Mouse (Mus musculus) liver, adult 2 months (tissue): ENCODE results near the gene Scamp1. TPM values are rescaled to one million over a fixed set of nuclear protein-coding genes. Genes with fewer than 3 reads are reported as not detected.

Experiments used
- DNase-seq: peaks from one replicate; pipeline ENCODE4 v3.0.0-alpha.2; 2011; ENCODE audit warnings: low read depth, low spot score; ENCODE audit errors: extremely low read depth
- H3K27ac ChIP-seq: fragments of 200-500 bp; replicated peaks from 2 replicates; pipeline ENCODE4 v1.5.1; 2012; ENCODE audit warnings: low read depth, mild to moderate bottlenecking, control low read depth, inconsistent platforms, low read length; ENCODE audit not compliant: insufficient read depth
- H3K27me3 ChIP-seq: fragments of 200-500 bp; 2 replicates; pipeline ENCODE4 v1.6.1; 2012; ENCODE audit warnings: mild to moderate bottlenecking, moderate library complexity, low read length, inconsistent platforms; ENCODE audit not compliant: control insufficient read depth, insufficient read depth
- H3K36me3 ChIP-seq: fragments of 200-500 bp; 2 replicates; pipeline ENCODE4 v1.6.1; 2012; ENCODE audit warnings: low read length, inconsistent platforms; ENCODE audit not compliant: control insufficient read depth, insufficient read depth
- H3K4me1 ChIP-seq: fragments of 200-500 bp; 2 replicates; pipeline ENCODE4 v1.6.1; 2011; ENCODE audit warnings: low read length; ENCODE audit not compliant: control insufficient read depth, insufficient read depth
- H3K4me3 ChIP-seq: fragments of 200-500 bp; 2 replicates; pipeline ENCODE4 v1.5.1; 2011; ENCODE audit warnings: low read depth, mild to moderate bottlenecking, control low read depth, low read length, moderate library complexity; ENCODE audit not compliant: insufficient read depth
- H3K79me2 ChIP-seq: fragments of 200-500 bp; 2 replicates; pipeline ENCODE4 v1.6.1; 2012; ENCODE audit warnings: inconsistent platforms, mild to moderate bottlenecking, low read length, moderate library complexity; ENCODE audit not compliant: control insufficient read depth, insufficient read depth
- H3K9ac ChIP-seq: fragments of 200-500 bp; 2 replicates; pipeline ENCODE4 v1.6.1; 2012; ENCODE audit warnings: low read depth, mild to moderate bottlenecking, control low read depth, inconsistent platforms, low read length
- CTCF ChIP-seq: fragments of 200-500 bp; IDR thresholded peaks from 2 replicates; pipeline ENCODE4 v1.5.1; 2011; ENCODE audit warnings: low read depth, low read length, control low read depth
- POLR2A ChIP-seq: fragments of 200-500 bp; IDR thresholded peaks from 2 replicates; pipeline ENCODE4 v1.6.1; 2011; ENCODE audit warnings: low read length, control low read depth; ENCODE audit not compliant: insufficient read depth; ENCODE audit errors: extremely low read depth
- WGBS: fragments of 180-500 bp; shearing (Covaris S2); methylation state at CpG from one replicate; pipeline ENCODE4 v1.1.7; 2018; 5-methylcytosine and 5-hydroxymethylcytosine counted together
- polyA plus RNA-seq: library from polyadenylated mRNA; depleted of rRNA; stranded (reverse); fragments of >200 nt; gene quantifications from 2 replicates; pipeline ENCODE4 v1.2.3, GENCODE M21; 2012
- total RNA-seq: library from RNA; depleted of rRNA; stranded (reverse); fragments of >200 nt; gene quantifications from 2 replicates; pipeline ENCODE4 v1.2.3, GENCODE M21; 2014

Scamp1 gene
- total and polyA plus RNA-seq, 2 experiments: 15.8 to 24.3 TPM

DNA sequence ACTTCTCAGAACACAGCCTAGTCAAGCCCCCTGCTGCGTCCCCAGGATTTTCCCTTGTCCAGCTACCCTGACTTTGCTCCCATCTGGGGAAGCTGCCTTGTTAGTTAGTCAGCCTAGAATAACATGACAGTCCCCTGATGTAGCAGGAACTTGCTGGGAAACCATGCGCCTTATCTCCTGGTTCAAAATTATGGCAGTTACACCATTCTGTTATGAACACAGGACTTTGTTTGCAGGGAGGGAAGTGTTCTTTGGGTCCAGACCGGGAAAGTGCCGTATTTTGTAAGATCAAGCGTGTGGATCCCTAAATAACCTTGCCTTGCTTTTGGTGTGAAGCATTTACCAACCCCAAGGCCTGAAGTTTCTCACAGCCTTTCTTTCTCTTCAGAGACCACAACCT lies 114.0 kb downstream of the Scamp1 start:
- no peaks in the 10 kb centered on the region for H3K27me3 ChIP-seq
- DNase-seq: no peak
- WGBS: 81% methylated on average over 5 of the region's 5 CpGs
- H3K4me3 ChIP-seq: no peak overlapping the region
- no peak for TF ChIP-seq CTCF
- no peak for TF ChIP-seq POLR2A
- H3K4me1 ChIP-seq: peaks cover 4% of the 10 kb centered on the region
- H3K9ac ChIP-seq: no peak overlapping the region
- no peaks in the 10 kb centered on the region for H3K79me2 ChIP-seq
- H3K27ac ChIP-seq: no peak overlapping the region
- H3K36me3 ChIP-seq: no peaks in the 10 kb centered on the region

DNA sequence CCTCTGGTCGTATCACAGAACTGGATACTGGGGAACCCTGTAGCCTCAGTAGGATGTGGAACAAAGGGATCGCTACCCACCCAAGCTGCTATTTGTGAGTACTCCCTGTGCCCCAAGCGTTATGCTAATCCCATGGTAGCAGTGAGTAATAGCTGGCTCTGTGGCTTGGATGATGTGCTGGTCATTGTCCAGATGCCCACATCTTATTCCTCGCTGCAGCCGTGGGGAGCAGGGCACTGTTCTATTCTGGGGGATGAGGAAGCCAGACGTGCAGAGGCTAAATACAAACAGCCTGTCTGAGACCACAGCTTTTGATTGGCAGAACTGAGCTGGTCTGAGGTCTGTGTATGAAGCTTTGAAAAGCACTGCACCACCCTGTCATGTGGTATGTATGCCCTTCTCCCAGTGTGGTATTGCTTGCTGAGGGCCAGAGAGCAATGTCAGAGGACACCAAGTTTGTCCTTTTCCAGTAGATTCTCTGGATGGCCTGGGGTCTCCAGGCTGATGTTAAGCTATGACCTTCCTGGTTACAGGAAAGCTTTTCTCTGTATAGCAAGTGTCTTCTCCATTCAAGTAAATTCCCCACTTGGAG lies 116.2 kb downstream of the Scamp1 start:
- H3K36me3 ChIP-seq: no peaks in the 10 kb centered on the region
- TF ChIP-seq POLR2A: no peak
- TF ChIP-seq CTCF: no peak
- WGBS: 83% methylated on average over 6 of the region's 6 CpGs
- H3K4me3 ChIP-seq: no peak overlapping the region
- DNase-seq: no peak
- no peaks in the 10 kb centered on the region for H3K79me2 ChIP-seq
- H3K27ac ChIP-seq: no peak overlapping the region
- H3K9ac ChIP-seq: no peak overlapping the region
- H3K27me3 ChIP-seq: no peaks in the 10 kb centered on the region
- peaks cover 4% of the 10 kb centered on the region for H3K4me1 ChIP-seq

DNA sequence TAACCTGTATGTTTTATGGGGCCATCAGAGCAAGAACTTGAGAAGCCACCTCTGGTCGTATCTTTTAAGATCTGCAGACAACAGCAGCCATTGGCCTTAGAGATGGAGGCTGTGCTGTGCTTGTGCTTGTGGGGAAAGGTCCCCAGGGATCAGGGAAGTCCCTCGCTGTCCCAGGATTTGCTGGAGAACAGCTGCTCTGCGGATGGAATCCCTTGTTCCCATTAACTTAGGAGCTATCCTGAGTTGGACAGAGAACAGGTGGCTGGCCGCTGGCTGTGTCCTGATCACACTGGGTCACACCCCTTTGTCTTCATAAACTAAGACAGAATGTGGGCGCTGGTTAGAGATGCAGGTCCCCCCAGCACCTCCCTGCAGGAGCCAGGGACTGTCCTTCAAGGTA lies 117.3 kb downstream of the Scamp1 start:
- no peak for TF ChIP-seq POLR2A
- no peak for TF ChIP-seq CTCF
- no peak overlapping the region for H3K4me3 ChIP-seq
- H3K36me3 ChIP-seq: no peaks in the 10 kb centered on the region
- H3K9ac ChIP-seq: no peak overlapping the region
- no peaks in the 10 kb centered on the region for H3K4me1 ChIP-seq
- no peaks in the 10 kb centered on the region for H3K27me3 ChIP-seq
- no peak overlapping the region for H3K27ac ChIP-seq
- 88% methylated on average over 5 of the region's 5 CpGs for WGBS
- no peak for DNase-seq
- H3K79me2 ChIP-seq: no peaks in the 10 kb centered on the region

- DNase-seq: peak; percentile 21
- Histone ChIP-seq H3K4me3 (no peak overlapping the region), H3K27ac (no peak overlapping the region), H3K79me2 (no peaks in the 10 kb centered on the region), H3K9ac (no peak overlapping the region), H3K36me3 (no peaks in the 10 kb centered on the region), H3K27me3 (no peaks in the 10 kb centered on the region), H3K4me1 (peaks cover 3% of the 10 kb centered on the region; the same call in 1 of the 2 replicates)
- WGBS: 40% methylated on average over 6 of the region's 6 CpGs
- no peak for TF ChIP-seq POLR2A
- no peak for TF ChIP-seq CTCF
Observed at GRCm38 (mm10) chr13:94164501-94164900, 121.2 kb downstream of the Scamp1 start.

GRCm38 (mm10) chr13:94159478-94160220 lies 126.0 kb downstream of the Scamp1 start:
- Histone ChIP-seq H3K27ac (peak overlapping the region; percentile 56), H3K9ac (no peak overlapping the region), H3K4me3 (no peak overlapping the region), H3K4me1 (peaks cover 4% of the 10 kb centered on the region; the same call in 1 of the 2 replicates), H3K79me2 (no peaks in the 10 kb centered on the region), H3K27me3 (no peaks in the 10 kb centered on the region), H3K36me3 (no peaks in the 10 kb centered on the region)
- WGBS: 67% methylated on average over 7 of the region's 7 CpGs
- TF ChIP-seq POLR2A: no peak
- no peak for TF ChIP-seq CTCF
- DNase-seq: no peak

- H3K36me3 ChIP-seq: no peaks in the 10 kb centered on the region
- H3K4me1 ChIP-seq: peaks cover 4% of the 10 kb centered on the region; the same call in 1 of the 2 replicates
- no peak overlapping the region for H3K9ac ChIP-seq
- TF ChIP-seq CTCF (no peak), POLR2A (no peak)
- H3K27me3 ChIP-seq: no peaks in the 10 kb centered on the region
- H3K27ac ChIP-seq: peak overlapping the region; percentile 60
- no peaks in the 10 kb centered on the region for H3K79me2 ChIP-seq
- 72% methylated on average over 6 of the region's 6 CpGs for WGBS
- DNase-seq: no peak
- H3K4me3 ChIP-seq: no peak overlapping the region
Observed at GRCm38 (mm10) chr13:94158864-94159477, 126.7 kb downstream of the Scamp1 start.
